Mouse (Mus musculus) testis, postnatal 14 days (tissue): ENCODE measurements at regions not wholly inside any gene's neighbourhood (a gene's known extent, or its start where the extent isn't known, plus 50 kb on each side); places are given as distances from the start of the nearest gene placed in this dataset.

Source experiments
- DNase-seq: peaks from one replicate; pipeline ENCODE4 v3.0.0; 2021; ENCODE audit warnings: low spot score

DNA sequence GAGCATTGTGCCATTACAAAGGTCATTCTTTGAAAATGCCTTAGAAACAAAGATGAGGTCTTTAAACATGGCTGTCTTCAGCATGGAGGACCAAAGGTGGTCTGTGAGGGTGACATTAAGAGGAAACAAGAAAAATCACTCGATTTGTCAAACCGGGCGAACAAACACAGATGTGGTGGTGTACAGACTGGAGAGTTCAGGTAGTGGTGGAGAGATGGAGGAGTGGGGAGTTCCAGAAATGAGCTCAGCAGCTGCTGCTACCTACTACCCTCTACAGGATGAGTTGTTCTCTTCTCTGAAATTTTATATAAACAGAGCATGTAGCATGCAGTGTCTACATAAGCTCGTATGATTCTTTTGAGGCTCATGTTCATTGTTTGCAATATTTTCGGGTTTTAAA lies 215.6 kb downstream of the Cog6 start:
- DNase-seq: no peak

- DNase-seq: no peak
Measured at GRCm38 (mm10) chr3:52800673-52801072, 216.4 kb downstream of the Cog6 start.

- no peak for DNase-seq
Measured at GRCm38 (mm10) chr3:52797801-52798200, 219.2 kb downstream of the Cog6 start.

- no peak for DNase-seq
Measured at GRCm38 (mm10) chr3:52797164-52797563, 219.9 kb downstream of the Cog6 start.

- no peak for DNase-seq
Measured at GRCm38 (mm10) chr3:52794218-52794617, 222.8 kb downstream of the Cog6 start.

DNA sequence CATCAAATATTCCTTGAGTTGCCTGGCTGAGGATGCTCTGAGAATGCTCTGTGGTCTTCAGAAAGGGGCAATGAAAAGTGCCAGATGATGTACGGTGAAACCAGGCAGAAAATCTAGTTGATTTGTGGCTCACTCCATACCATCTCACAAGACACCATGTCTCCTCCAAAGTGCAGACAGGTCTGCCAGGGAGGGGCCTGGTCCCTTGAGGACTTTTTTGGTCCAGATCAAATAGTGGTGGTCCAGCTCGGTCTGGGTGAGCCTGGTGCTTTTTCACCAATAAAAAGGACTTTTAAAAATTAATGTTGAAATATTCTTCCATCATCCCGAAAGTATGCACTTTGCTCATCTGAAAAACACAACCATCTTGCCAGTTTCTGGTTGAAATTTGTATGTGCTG lies 224.2 kb downstream of the Cog6 start:
- no peak for DNase-seq

- no peak for DNase-seq
Measured at GRCm38 (mm10) chr3:52792121-52792520, 224.9 kb downstream of the Cog6 start.

DNA sequence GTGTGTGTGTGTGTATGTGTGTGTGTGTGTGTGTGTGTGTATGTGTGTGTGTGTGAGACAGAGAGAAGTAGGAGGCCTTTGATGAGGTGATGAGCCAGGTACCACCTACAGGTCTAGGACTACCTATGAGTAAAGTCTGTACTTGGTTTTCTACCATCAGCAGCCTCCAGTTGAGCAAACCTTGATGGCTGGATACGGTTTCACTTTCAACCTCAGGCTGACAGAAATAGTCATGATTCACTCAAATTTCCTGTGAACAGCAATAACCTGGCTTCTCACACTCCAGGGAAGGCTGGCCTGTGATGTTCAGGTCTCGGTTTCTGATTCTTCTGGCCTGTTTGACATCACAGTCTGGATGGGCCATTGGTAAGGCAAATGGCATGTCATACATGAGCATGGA lies 226.1 kb downstream of the Cog6 start:
- no peak for DNase-seq

DNA sequence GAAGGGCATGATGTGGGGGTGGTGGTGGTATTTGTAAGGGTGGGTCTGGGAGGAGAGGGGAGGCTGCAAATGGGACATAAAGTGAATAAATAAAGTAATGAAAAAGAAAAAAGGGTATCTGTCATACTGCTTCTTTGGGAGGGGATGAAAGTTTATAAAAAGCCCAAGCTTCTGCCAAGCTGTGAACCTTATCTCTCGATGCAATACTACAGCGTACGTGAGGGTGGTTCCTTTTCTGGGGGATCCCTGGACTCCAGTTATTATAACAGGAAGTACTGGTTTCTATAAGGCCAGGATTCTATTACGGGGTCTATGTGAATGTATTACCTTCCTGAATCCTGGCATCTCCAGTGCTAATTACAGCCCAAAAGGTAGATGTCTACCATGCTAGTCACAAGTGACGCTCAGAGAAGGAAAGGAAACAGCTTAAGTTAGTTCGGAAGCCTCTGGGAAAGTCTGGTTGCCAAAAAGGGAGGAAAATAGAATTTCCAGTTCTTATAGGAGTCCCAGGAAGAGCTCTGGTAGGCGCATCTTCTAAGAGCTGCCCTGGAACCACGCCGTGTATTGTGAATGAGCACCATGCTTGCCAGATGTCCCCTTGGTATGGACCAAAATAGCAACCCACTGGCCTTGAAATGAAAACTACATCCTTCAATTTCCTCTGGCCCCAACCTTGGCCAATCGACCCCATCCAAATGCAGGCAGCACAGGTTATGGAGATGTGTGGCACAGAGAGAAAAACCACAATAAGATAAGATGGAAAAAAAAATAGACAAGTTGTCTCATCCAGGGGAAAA lies 228.9 kb downstream of the Cog6 start:
- DNase-seq: no peak

- no peak for DNase-seq
Measured at GRCm38 (mm10) chr3:52785595-52785994, 231.4 kb downstream of the Cog6 start.

DNA sequence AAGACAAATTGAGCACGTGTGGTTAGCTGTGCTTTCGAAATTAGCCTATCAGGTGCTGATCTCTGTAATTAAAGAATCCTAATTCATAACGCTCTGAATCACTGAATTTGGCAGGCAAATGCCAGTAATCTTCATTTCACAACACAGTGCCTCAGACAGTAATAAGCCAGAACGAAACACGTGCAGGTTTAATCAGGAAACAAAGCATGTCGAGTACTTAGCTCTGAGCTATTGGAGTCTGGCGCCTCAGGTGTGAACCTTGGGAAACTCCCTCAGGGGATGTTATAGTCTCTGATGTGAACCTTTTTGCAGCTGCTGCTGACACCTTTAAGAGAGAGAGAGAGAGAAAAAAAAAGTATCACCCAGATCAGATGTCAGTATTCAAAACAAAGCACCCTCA lies 232.6 kb downstream of the Cog6 start:
- no peak for DNase-seq

- no peak for DNase-seq
Measured at GRCm38 (mm10) chr3:52782576-52782975, 234.5 kb downstream of the Cog6 start.

- no peak for DNase-seq
Measured at GRCm38 (mm10) chr3:52781521-52781920, 235.5 kb downstream of the Cog6 start.

- no peak for DNase-seq
Measured at GRCm38 (mm10) chr3:52780356-52780755, 236.7 kb downstream of the Cog6 start.

- no peak for DNase-seq
Measured at GRCm38 (mm10) chr3:52775875-52776274, 241.2 kb downstream of the Cog6 start.

DNA sequence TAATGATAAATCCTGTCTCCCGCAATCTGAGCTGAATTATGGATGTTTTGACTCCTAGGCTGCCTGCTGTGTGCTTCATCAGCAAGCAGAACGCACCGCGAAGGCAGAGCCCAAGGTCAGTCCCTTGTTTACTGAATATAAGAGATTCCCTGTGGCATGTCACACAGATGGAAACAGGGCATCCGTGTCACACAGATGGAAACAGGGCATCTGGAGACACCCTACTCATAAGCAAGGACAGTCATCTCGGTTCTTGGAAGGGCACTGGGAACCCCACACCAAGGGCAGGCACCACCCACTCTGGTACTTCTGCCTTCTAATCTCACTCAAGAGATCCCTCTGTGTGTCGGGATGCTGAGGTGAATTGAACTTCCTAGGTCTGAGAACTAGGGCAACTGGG lies 241.9 kb downstream of the Cog6 start:
- no peak for DNase-seq

GRCm38 (mm10) chr3:52774734-52775133 lies 242.3 kb downstream of the Cog6 start:
- no peak for DNase-seq

GRCm38 (mm10) chr3:52767276-52767675 lies 249.8 kb downstream of the Cog6 start:
- DNase-seq: no peak

DNA sequence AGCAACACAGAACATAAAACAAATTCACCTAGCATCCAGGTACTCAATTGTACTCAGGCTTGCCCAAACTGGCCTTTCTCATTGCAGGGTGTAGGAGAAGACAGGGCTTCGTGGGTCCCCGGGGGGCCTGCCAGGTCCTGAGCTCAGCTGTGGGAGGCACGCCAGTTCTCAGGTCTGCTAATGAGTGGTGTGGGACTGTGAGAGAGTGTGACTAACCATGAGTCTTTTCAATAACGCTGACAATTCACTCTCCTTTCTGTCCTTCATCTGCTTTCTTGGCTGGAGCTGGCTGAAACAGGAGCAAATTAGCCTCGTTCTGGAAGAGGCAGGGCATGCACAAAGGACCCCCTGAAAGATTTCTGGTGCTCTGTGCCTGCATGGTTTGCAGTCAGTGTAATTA lies 250.2 kb downstream of the Cog6 start:
- no peak for DNase-seq

DNA sequence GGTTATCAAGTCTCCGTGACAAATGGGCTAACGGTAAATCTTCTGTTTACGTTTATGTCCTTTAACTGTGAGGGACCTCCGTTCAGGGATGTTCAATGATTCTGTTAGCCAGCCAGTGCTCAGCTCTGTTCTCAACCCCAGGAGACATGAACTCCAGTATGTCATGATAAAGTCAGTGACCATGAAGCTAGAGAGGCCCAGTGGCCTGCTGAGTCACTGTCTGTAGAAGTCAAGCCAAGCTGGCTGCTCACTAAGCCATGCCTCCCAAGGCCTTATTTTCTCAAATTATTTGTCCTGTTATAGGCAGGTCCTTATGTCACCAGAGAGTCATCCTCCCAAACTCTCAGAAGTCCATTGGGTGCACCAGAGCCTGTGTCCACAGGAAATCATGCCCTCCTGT lies 252.9 kb downstream of the Cog6 start:
- DNase-seq: no peak

- DNase-seq: no peak
Measured at GRCm38 (mm10) chr3:52763660-52764059, 253.4 kb downstream of the Cog6 start.

GRCm38 (mm10) chr3:52762549-52762948 lies 254.5 kb downstream of the Cog6 start:
- no peak for DNase-seq

GRCm38 (mm10) chr3:52759846-52760245 lies 257.2 kb downstream of the Cog6 start:
- no peak for DNase-seq

DNA sequence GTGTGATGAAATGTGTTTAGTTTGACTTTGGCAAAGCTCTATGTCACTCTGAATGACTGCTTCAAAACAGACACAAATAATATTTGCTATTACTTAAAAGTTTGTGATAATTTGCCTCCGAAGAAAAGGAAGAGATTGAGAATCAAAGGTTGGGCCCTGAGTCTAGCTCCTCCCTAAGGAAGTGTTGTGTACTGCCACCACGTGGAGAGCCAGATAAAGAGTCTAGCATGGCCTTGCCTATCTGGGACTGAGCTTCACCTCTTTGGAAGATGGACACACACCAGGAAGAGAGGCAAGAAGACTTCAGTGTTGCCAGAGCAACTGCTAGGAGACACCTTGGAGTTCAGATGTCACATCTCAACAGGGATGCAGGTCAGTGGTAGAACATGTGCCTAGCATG lies 258.5 kb downstream of the Cog6 start:
- DNase-seq: no peak
